Mouse (Mus musculus): ENCODE measurements around the gene Men1. TPM values are rescaled to one million over a fixed set of nuclear protein-coding genes. Genes with fewer than 3 reads are reported as not detected.

The Men1 gene
- polyA plus RNA-seq, 1 experiment from 2014 or later = 76.9 TPM

- H3K9ac ChIP-seq (ENCODE audit: low read length) = no peak overlapping the region
- H3K36me3 ChIP-seq (ENCODE audit: control insufficient read depth, insufficient read depth, low read length) = no peaks in the 10 kb centered on the region; the same call in 1 of the 2 replicates
- peaks cover 18% of the 10 kb centered on the region for H3K4me1 ChIP-seq (replicated peaks; ENCODE audit: control insufficient read depth, insufficient read depth, low read length)
- H3K9me3 ChIP-seq (ENCODE audit: control insufficient read depth, low read length) = no peaks in the 10 kb centered on the region
- H3K4me2 ChIP-seq (ENCODE audit: low read depth, low read length) = no peak overlapping the region
- H3K4me3 ChIP-seq (ENCODE audit: low read length) = no peak overlapping the region
- H3K27ac ChIP-seq (ENCODE audit: low read length) = no peak overlapping the region
- no peak for ATAC-seq (ENCODE audit: low read depth)
- H3K27me3 ChIP-seq (ENCODE audit: control insufficient read depth, insufficient read depth, low read depth, low read length) = no peaks in the 10 kb centered on the region
- WGBS = 79% methylated on average over 13 of the region's 13 CpGs
Measured at GRCm38 (mm10) chr19:6388006-6388405, 53.2 kb downstream of the Men1 start.

GRCm38 (mm10) chr19:6389803-6390202 lies 55.0 kb downstream of the Men1 start:
- H3K27me3 ChIP-seq (ENCODE audit: control insufficient read depth, insufficient read depth, low read depth, low read length) = no peaks in the 10 kb centered on the region
- WGBS = 8% methylated on average over 16 of the region's 16 CpGs
- ATAC-seq (ENCODE audit: low read depth) = peak; percentile 29; the same call in 1 of the 2 replicates
- H3K36me3 ChIP-seq (ENCODE audit: control insufficient read depth, insufficient read depth, low read length) = no peaks in the 10 kb centered on the region; the same call in 1 of the 2 replicates
- peak overlapping the region; percentile 42; the same call in 1 of the 2 replicates for H3K9ac ChIP-seq (ENCODE audit: low read length)
- H3K4me1 ChIP-seq (replicated peaks; ENCODE audit: control insufficient read depth, insufficient read depth, low read length) = 0 out of 2 replicates have a peak, but pooled peaks cover 2% of the 10 kb centered on the region
- peak overlapping the region; percentile 40 for H3K4me3 ChIP-seq (ENCODE audit: low read length)
- no peak overlapping the region for H3K27ac ChIP-seq (ENCODE audit: low read length)
- H3K4me2 ChIP-seq (ENCODE audit: low read depth, low read length) = peak overlapping the region; percentile 54
- H3K9me3 ChIP-seq (ENCODE audit: control insufficient read depth, low read length) = no peaks in the 10 kb centered on the region

GRCm38 (mm10) chr19:6390251-6390650 lies 55.5 kb downstream of the Men1 start:
- ATAC-seq (ENCODE audit: low read depth) = no peak
- no peak overlapping the region for H3K4me3 ChIP-seq (ENCODE audit: low read length)
- no peak overlapping the region for H3K9ac ChIP-seq (ENCODE audit: low read length)
- no peaks in the 10 kb centered on the region for H3K27me3 ChIP-seq (ENCODE audit: control insufficient read depth, insufficient read depth, low read depth, low read length)
- H3K27ac ChIP-seq (ENCODE audit: low read length) = no peak overlapping the region
- 44% methylated on average over 6 of the region's 6 CpGs for WGBS
- H3K9me3 ChIP-seq (ENCODE audit: control insufficient read depth, low read length) = no peaks in the 10 kb centered on the region
- no peaks in the 10 kb centered on the region; the same call in 1 of the 2 replicates for H3K36me3 ChIP-seq (ENCODE audit: control insufficient read depth, insufficient read depth, low read length)
- H3K4me2 ChIP-seq (ENCODE audit: low read depth, low read length) = no peak overlapping the region
- H3K4me1 ChIP-seq (replicated peaks; ENCODE audit: control insufficient read depth, insufficient read depth, low read length) = no peaks in the 10 kb centered on the region

Small RNA genes lying within 50 kb of the gene (microRNA-seq; reads per million reads assigned to microRNA genes)
- gene Mir6989 = not detected

Other genes with a start within 250 kb of the Men1 start
- gene Cdca5, start 250.0 kb upstream of the Men1 start, polyA plus RNA-seq (2015; fragmentation: Nextera tagmentation; extraction: Ambion mirVana) = 40.5 and 42.8 TPM in 2 replicates
- gene AC131692.1, start 240.6 kb upstream of the Men1 start, polyA plus RNA-seq (2015; fragmentation: Nextera tagmentation; extraction: Ambion mirVana) = not detected in 2 replicates
- 0.29 and 0.94 TPM in 2 replicates for gene Naaladl1, start 229.2 kb upstream of the Men1 start, polyA plus RNA-seq (2015; fragmentation: Nextera tagmentation; extraction: Ambion mirVana)
- gene Sac3d1, start 216.3 kb upstream of the Men1 start, polyA plus RNA-seq (2015; fragmentation: Nextera tagmentation; extraction: Ambion mirVana) = 32.5 and 36.4 TPM in 2 replicates
- 33.4 and 35.1 TPM in 2 replicates for gene Snx15, start 206.7 kb upstream of the Men1 start, polyA plus RNA-seq (2015; fragmentation: Nextera tagmentation; extraction: Ambion mirVana)
- 0.31 and 0.96 TPM in 2 replicates for gene Batf2, start 194.0 kb upstream of the Men1 start, polyA plus RNA-seq (2015; fragmentation: Nextera tagmentation; extraction: Ambion mirVana)
- 95.2 and 95.7 TPM in 2 replicates for gene Arl2, start 193.4 kb upstream of the Men1 start, polyA plus RNA-seq (2015; fragmentation: Nextera tagmentation; extraction: Ambion mirVana)
- gene Majin, start 150.6 kb upstream of the Men1 start, polyA plus RNA-seq (2015; fragmentation: Nextera tagmentation; extraction: Ambion mirVana) = not detected in 2 replicates
- 0.63 and 0.88 TPM in 2 replicates for gene Gpha2, start 108.6 kb upstream of the Men1 start, polyA plus RNA-seq (2015; fragmentation: Nextera tagmentation; extraction: Ambion mirVana)
- 17.8 and 20.2 TPM in 2 replicates for gene Ppp2r5b, start 99.1 kb upstream of the Men1 start, polyA plus RNA-seq (2015; fragmentation: Nextera tagmentation; extraction: Ambion mirVana)
- 10.3 and 12.6 TPM in 2 replicates for gene Atg2a, start 93.3 kb upstream of the Men1 start, polyA plus RNA-seq (2015; fragmentation: Nextera tagmentation; extraction: Ambion mirVana)
- gene Ehd1, start 58.3 kb upstream of the Men1 start, polyA plus RNA-seq (2015; fragmentation: Nextera tagmentation; extraction: Ambion mirVana) = 77.9 and 81.6 TPM in 2 replicates
- 1.1 and 1.7 TPM in 2 replicates for gene Cdc42bpg, start 28.5 kb upstream of the Men1 start, polyA plus RNA-seq (2015; fragmentation: Nextera tagmentation; extraction: Ambion mirVana)
- gene Map4k2, start 6.2 kb downstream of the Men1 start, polyA plus RNA-seq (2015; fragmentation: Nextera tagmentation; extraction: Ambion mirVana) = 24.8 and 27.6 TPM in 2 replicates
- 120 and 132 TPM in 2 replicates for gene Sf1, start 28.7 kb downstream of the Men1 start, polyA plus RNA-seq (2015; fragmentation: Nextera tagmentation; extraction: Ambion mirVana)
- 28.6 and 36.1 TPM in 2 replicates for gene Pygm, start 49.4 kb downstream of the Men1 start, polyA plus RNA-seq (2015; fragmentation: Nextera tagmentation; extraction: Ambion mirVana)
- gene Rasgrp2, start 64.4 kb downstream of the Men1 start, polyA plus RNA-seq (2015; fragmentation: Nextera tagmentation; extraction: Ambion mirVana) = 93.7 and 111 TPM in 2 replicates
- 0.88 and 1.0 TPM in 2 replicates for gene Nrxn2, start 83.8 kb downstream of the Men1 start, polyA plus RNA-seq (2015; fragmentation: Nextera tagmentation; extraction: Ambion mirVana)
- not detected in 2 replicates for gene Slc22a12, start 208.1 kb downstream of the Men1 start, polyA plus RNA-seq (2015; fragmentation: Nextera tagmentation; extraction: Ambion mirVana)

Data from lung, embryonic 16.5 days (tissue).